Mouse (Mus musculus) B cell, adult (primary cell): ENCODE data around the gene Ppp1r8. TPM values are rescaled to one million over a fixed set of nuclear protein-coding genes. Genes with fewer than 3 reads are reported as not detected.

Source experiments
- total RNA-seq: library from RNA; stranded (reverse); gene quantifications from 4 replicates; pipeline ENCODE4 v1.2.4, GENCODE M21; 2023; ENCODE audit not compliant: inconsistent age

Gene Ppp1r8
- total RNA-seq, result 40.3 to 46.8 TPM (median 43.3 TPM) in 4 replicates

DNA sequence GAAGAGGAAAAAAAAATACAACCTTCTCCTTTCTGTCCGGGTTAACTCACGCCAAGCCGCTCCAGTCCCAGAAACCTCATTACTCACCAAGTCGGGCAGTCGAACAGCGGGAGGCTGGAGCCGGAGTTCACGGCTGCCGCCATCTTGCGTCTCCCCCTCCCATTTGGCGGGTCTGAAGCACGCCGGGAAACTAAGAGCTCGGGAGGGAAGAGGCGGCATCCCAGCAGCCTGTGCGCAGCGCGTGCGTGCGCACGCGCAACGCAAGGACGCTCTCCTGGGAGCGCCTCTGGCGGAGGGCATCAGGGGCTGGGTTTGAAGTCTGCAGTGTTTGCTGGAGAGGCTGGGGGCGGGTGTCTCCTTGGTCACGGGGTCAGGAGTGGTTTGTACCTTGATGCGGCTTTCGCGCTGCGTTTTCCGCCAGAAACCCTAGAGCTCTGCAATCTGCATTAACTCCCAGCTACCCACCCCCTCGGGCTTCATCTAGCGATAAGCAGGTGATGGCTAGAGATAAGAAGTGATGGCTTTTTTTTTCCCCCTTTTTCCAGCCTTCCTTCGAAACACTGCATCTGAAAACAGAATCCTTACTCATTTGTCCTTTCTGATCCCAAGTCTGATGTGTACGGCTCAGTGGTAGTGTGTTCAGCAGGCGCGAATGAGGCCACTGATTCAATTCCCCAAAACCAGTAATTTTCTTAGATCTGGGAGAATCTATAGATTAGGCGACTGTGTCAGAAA lies at the start of gene Ppp1r8:
Gene Ppp1r8, minus strand, starts transcription at position 200 of the 735 bp plus-strand sequence.

DNA sequence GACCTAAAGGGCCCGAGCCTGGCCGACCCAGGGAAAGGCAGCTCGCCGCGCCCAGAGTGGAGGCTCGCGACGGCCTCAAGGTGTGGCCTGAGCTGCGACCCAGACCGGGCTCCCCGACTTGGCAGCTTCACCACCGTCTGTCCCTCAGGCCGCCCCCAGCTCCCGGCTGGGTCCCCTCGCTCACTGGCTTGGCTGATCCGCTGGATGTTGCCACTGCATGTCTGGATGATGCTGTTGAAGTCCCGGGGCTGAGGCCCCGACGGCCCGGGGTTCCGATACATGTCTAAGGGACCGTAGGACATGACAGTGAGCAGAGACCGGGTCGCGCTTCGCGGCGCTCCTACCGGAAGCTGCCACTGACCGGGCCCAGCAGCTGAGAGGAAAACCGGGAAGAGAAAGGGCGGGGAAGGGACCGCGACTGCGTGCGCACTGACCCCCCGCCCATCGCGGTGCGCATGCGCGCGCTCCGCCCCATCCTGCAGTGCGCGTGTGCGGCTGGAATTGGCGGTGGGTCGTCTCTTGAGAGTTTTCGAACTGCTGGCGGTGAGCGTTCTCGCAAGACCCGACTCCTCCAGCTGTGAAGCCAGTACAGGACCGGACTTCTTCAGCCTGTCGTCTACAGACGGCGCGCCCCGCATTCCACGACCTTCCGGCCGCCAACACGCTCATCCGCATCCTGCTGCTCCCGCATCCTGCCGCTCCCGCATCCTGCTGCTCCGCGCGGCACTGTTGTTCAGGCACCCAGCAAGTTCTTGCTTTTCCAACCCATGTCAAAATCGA lies 41.3 kb upstream of the Ppp1r8 start, which contains the start of gene Stx12:
Gene Stx12, minus strand, starts transcription at position 446 of the 780 bp plus-strand sequence.

DNA sequence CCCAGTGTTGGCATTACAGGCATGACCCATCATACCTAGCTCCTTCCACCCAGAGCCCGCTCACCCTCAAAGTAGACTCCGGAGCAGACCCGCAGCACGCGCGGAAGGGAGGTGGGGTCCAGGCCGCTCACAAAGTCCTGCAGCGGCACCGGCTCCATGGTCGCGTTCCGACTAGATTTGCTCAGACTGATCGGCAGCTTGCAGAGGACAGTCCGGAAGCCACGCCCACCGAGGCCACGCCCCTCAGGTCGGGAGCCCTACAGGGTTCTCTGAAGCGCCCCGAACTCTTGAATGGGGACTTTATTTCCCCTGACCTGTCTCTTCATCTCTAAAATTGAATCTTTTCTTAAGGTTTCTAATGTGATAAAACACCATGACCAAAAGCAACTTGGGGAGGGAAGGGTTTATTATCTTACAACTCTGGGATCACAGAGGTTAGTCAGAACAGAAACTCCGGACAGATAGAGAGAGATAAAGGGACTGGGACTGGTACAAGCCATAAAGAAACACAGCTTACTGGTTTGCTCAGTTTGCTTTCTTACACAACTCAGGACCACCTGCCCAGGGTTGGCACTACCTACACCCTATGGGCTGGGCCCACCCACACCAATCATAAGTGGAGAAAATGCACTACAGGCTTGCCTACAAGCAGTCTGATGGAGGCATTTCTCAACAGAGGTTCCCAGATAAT lies 46.6 kb downstream of the Ppp1r8 start, which contains the start of gene Themis2:
Gene Themis2, minus strand, starts transcription at position 192 of the 691 bp plus-strand sequence.

Other genes with a start within 250 kb of the Ppp1r8 start
- 38.9 to 43.7 TPM (median 41.4 TPM) in 4 replicates for gene Eya3, start 204.2 kb downstream of the Ppp1r8 start, total RNA-seq
- gene Xkr8, start 110.6 kb downstream of the Ppp1r8 start, total RNA-seq, result 1.0 to 1.8 TPM (median 1.4 TPM) in 4 replicates
- gene Smpdl3b, start 85.9 kb downstream of the Ppp1r8 start, total RNA-seq, result not detected in 4 replicates
- 44.5 to 47.5 TPM (median 45.6 TPM) in 4 replicates for gene Rpa2, start 74.8 kb downstream of the Ppp1r8 start, total RNA-seq
- gene Themis2, start 46.8 kb downstream of the Ppp1r8 start, total RNA-seq, result 128 to 135 TPM (median 131 TPM) in 4 replicates
- gene Stx12, start 41.3 kb upstream of the Ppp1r8 start, total RNA-seq, result 18.6 to 23.1 TPM (median 20.2 TPM) in 4 replicates
- gene Fam76a, start 79.4 kb upstream of the Ppp1r8 start, total RNA-seq, result 39.7 to 54.8 TPM (median 45.5 TPM) in 4 replicates
- gene Fgr, start 130.9 kb upstream of the Ppp1r8 start, total RNA-seq, result 29.1 to 35.3 TPM (median 33.7 TPM) in 4 replicates
- gene Ahdc1, start 168.1 kb upstream of the Ppp1r8 start, total RNA-seq, result 67.0 to 73.4 TPM (median 70.2 TPM) in 4 replicates